Mouse (Mus musculus): ENCODE measurements around the gene Kdm2a. TPM values are rescaled to one million over a fixed set of nuclear protein-coding genes. Genes with fewer than 3 reads are reported as not detected.

Gene Kdm2a
- polyA plus RNA-seq, 1 experiment from 2014 or later, result 35.5 TPM

- no peak overlapping the region for H3K4me2 ChIP-seq
These were observed 99.6 kb downstream of the Kdm2a start for GRCm38 (mm10) chr19:4298322-4299121.

GRCm38 (mm10) chr19:4297851-4298250 is 100.2 kb downstream of the Kdm2a start:
- 89% methylated on average over 5 of the region's 5 CpGs for WGBS
- H3K4me1 ChIP-seq, result peaks cover 54% of the 10 kb centered on the region
- no peak for ATAC-seq (ENCODE audit: extremely low read depth, insufficient number of reproducible peaks, low FRiP score, low TSS enrichment)

More at GRCm38 (mm10) chr19:4298322-4299121, 99.6 kb downstream of the Kdm2a start:
- WGBS, result 84% methylated on average over 17 of the region's 17 CpGs
- Histone ChIP-seq H3K36me3 (peaks cover 18% of the 10 kb centered on the region), H3K9me3 (no peaks in the 10 kb centered on the region), H3K4me3 (no peak overlapping the region), H3K27ac (replicated peaks) (no peak overlapping the region), H3K27me3 (replicated peaks) (no peaks in the 10 kb centered on the region), H3K9ac (no peak overlapping the region), H3K4me1 (peaks cover 60% of the 10 kb centered on the region)
- no peak for ATAC-seq (ENCODE audit: extremely low read depth, insufficient number of reproducible peaks, low FRiP score, low TSS enrichment)

GRCm38 (mm10) chr19:4296611-4297010 is 101.5 kb downstream of the Kdm2a start:
- no peak overlapping the region for H3K9ac ChIP-seq
- no peak overlapping the region for H3K4me2 ChIP-seq
- WGBS, result 84% methylated on average over 2 of the region's 2 CpGs
- no peaks in the 10 kb centered on the region for H3K27me3 ChIP-seq (replicated peaks)
- ATAC-seq (ENCODE audit: extremely low read depth, insufficient number of reproducible peaks, low FRiP score, low TSS enrichment), result no peak
- H3K4me3 ChIP-seq, result no peak overlapping the region
- peaks cover 41% of the 10 kb centered on the region for H3K4me1 ChIP-seq
- no peak overlapping the region for H3K27ac ChIP-seq (replicated peaks)
- H3K9me3 ChIP-seq, result no peaks in the 10 kb centered on the region
- peaks cover 35% of the 10 kb centered on the region for H3K36me3 ChIP-seq

More at GRCm38 (mm10) chr19:4297851-4298250, 100.2 kb downstream of the Kdm2a start:
- Histone ChIP-seq H3K27ac (replicated peaks) (no peak overlapping the region), H3K36me3 (peaks cover 22% of the 10 kb centered on the region), H3K9me3 (no peaks in the 10 kb centered on the region), H3K4me3 (no peak overlapping the region), H3K4me2 (no peak overlapping the region), H3K27me3 (replicated peaks) (no peaks in the 10 kb centered on the region), H3K9ac (no peak overlapping the region)

- Histone ChIP-seq H3K9me3 (no peaks in the 10 kb centered on the region), H3K4me1 (peaks cover 29% of the 10 kb centered on the region), H3K36me3 (peaks cover 47% of the 10 kb centered on the region), H3K27ac (replicated peaks) (no peak overlapping the region), H3K4me3 (no peak overlapping the region), H3K9ac (no peak overlapping the region), H3K4me2 (no peak overlapping the region), H3K27me3 (replicated peaks) (no peaks in the 10 kb centered on the region)
- ATAC-seq (ENCODE audit: extremely low read depth, insufficient number of reproducible peaks, low FRiP score, low TSS enrichment), result no peak
- WGBS, result 79% methylated on average over 4 of the region's 4 CpGs
These were observed 102.7 kb downstream of the Kdm2a start for GRCm38 (mm10) chr19:4295391-4295790.

GRCm38 (mm10) chr19:4294381-4295097 is 103.5 kb downstream of the Kdm2a start:
- Histone ChIP-seq H3K36me3 (peaks cover 55% of the 10 kb centered on the region), H3K27me3 (replicated peaks) (no peaks in the 10 kb centered on the region), H3K4me2 (peak overlapping the region; percentile 7; the same call in 1 of the 2 replicates), H3K9ac (no peak overlapping the region), H3K27ac (replicated peaks) (peak overlapping the region; percentile 58), H3K4me1 (peaks cover 21% of the 10 kb centered on the region; the same call in 1 of the 2 replicates), H3K4me3 (no peak overlapping the region), H3K9me3 (no peaks in the 10 kb centered on the region)
- no peak for ATAC-seq (ENCODE audit: extremely low read depth, insufficient number of reproducible peaks, low FRiP score, low TSS enrichment)
- WGBS, result 58% methylated on average over 14 of the region's 14 CpGs

GRCm38 (mm10) chr19:4291161-4291560 is 106.9 kb downstream of the Kdm2a start:
- WGBS, result 89% methylated on average over 11 of the region's 11 CpGs
- no peaks in the 10 kb centered on the region for H3K27me3 ChIP-seq (replicated peaks)

GRCm38 (mm10) chr19:4290749-4291148 is 107.3 kb downstream of the Kdm2a start:
- H3K4me1 ChIP-seq, result peaks cover 4% of the 10 kb centered on the region; the same call in 1 of the 2 replicates
- ATAC-seq (ENCODE audit: extremely low read depth, insufficient number of reproducible peaks, low FRiP score, low TSS enrichment), result no peak
- WGBS, result 69% methylated on average over 15 of the region's 15 CpGs

More at GRCm38 (mm10) chr19:4291161-4291560, 106.9 kb downstream of the Kdm2a start:
- Histone ChIP-seq H3K9ac (no peak overlapping the region), H3K9me3 (no peaks in the 10 kb centered on the region), H3K27ac (replicated peaks) (no peak overlapping the region), H3K36me3 (peaks cover 75% of the 10 kb centered on the region), H3K4me2 (no peak overlapping the region), H3K4me1 (peaks cover 4% of the 10 kb centered on the region; the same call in 1 of the 2 replicates), H3K4me3 (no peak overlapping the region)
- no peak for ATAC-seq (ENCODE audit: extremely low read depth, insufficient number of reproducible peaks, low FRiP score, low TSS enrichment)

GRCm38 (mm10) chr19:4283653-4284052 is 114.4 kb downstream of the Kdm2a start:
- peaks cover 13% of the 10 kb centered on the region; the same call in 1 of the 2 replicates for H3K4me1 ChIP-seq
- H3K9me3 ChIP-seq, result no peaks in the 10 kb centered on the region
- 49% methylated on average over 7 of the region's 7 CpGs for WGBS
- H3K27me3 ChIP-seq (replicated peaks), result peaks cover 16% of the 10 kb centered on the region
- H3K4me2 ChIP-seq, result peak overlapping the region; percentile 71
- H3K36me3 ChIP-seq, result peaks cover 38% of the 10 kb centered on the region
- H3K9ac ChIP-seq, result peak overlapping the region; percentile 74
- H3K4me3 ChIP-seq, result peak overlapping the region; percentile 54
- no peak overlapping the region for H3K27ac ChIP-seq (replicated peaks)
- ATAC-seq (ENCODE audit: extremely low read depth, insufficient number of reproducible peaks, low FRiP score, low TSS enrichment), result no peak

More at GRCm38 (mm10) chr19:4290749-4291148, 107.3 kb downstream of the Kdm2a start:
- Histone ChIP-seq H3K4me2 (no peak overlapping the region), H3K27ac (replicated peaks) (no peak overlapping the region), H3K4me3 (no peak overlapping the region), H3K9ac (no peak overlapping the region), H3K36me3 (peaks cover 78% of the 10 kb centered on the region), H3K27me3 (replicated peaks) (no peaks in the 10 kb centered on the region), H3K9me3 (no peaks in the 10 kb centered on the region)

GRCm38 (mm10) chr19:4282898-4283553 is 115.1 kb downstream of the Kdm2a start, which contains the start of gene Ankrd13d:
Ankrd13d (minus strand) TSS chr19:4283137.
- peak within 1 kb of the TSS; percentile 54 for H3K4me3 ChIP-seq
- peaks cover 32% of the 10 kb centered on the region for H3K36me3 ChIP-seq
- peaks cover 16% of the 10 kb centered on the region for H3K27me3 ChIP-seq (replicated peaks)
- peaks cover 13% of the 10 kb centered on the region; the same call in 1 of the 2 replicates for H3K4me1 ChIP-seq
- ATAC-seq (ENCODE audit: extremely low read depth, insufficient number of reproducible peaks, low FRiP score, low TSS enrichment), result peak; percentile 86
- H3K9me3 ChIP-seq, result no peaks in the 10 kb centered on the region
- peak within 1 kb of the TSS; percentile 74 for H3K9ac ChIP-seq
- H3K27ac ChIP-seq (replicated peaks), result no peak within 1 kb of the TSS
- under 1% methylated on average over 49 of the region's 50 CpGs for WGBS
- peak within 1 kb of the TSS; percentile 71 for H3K4me2 ChIP-seq

- H3K36me3 ChIP-seq, result peaks cover 6% of the 10 kb centered on the region
- WGBS, result 85% methylated on average over 9 of the region's 9 CpGs
- H3K27ac ChIP-seq (replicated peaks), result no peak overlapping the region
- peaks cover 16% of the 10 kb centered on the region for H3K27me3 ChIP-seq (replicated peaks)
- no peak for ATAC-seq (ENCODE audit: extremely low read depth, insufficient number of reproducible peaks, low FRiP score, low TSS enrichment)
- peaks cover 5% of the 10 kb centered on the region; the same call in 1 of the 2 replicates for H3K9me3 ChIP-seq
- no peak overlapping the region for H3K4me3 ChIP-seq
- H3K4me1 ChIP-seq, result peaks cover 13% of the 10 kb centered on the region; the same call in 1 of the 2 replicates
- H3K9ac ChIP-seq, result no peak overlapping the region
- no peak overlapping the region for H3K4me2 ChIP-seq
These were observed 117.7 kb downstream of the Kdm2a start for GRCm38 (mm10) chr19:4280425-4280824.

GRCm38 (mm10) chr19:4279487-4279886 is 118.6 kb downstream of the Kdm2a start:
- no peak overlapping the region for H3K27ac ChIP-seq (replicated peaks)
- 93% methylated on average over 1 of the region's 1 CpGs for WGBS
- peaks cover 5% of the 10 kb centered on the region; the same call in 1 of the 2 replicates for H3K9me3 ChIP-seq
- H3K4me3 ChIP-seq, result no peak overlapping the region
- H3K4me1 ChIP-seq, result peaks cover 13% of the 10 kb centered on the region; the same call in 1 of the 2 replicates
- H3K4me2 ChIP-seq, result no peak overlapping the region
- H3K27me3 ChIP-seq (replicated peaks), result peaks cover 16% of the 10 kb centered on the region
- no peak for ATAC-seq (ENCODE audit: extremely low read depth, insufficient number of reproducible peaks, low FRiP score, low TSS enrichment)
- H3K36me3 ChIP-seq, result 0 out of 2 replicates have a peak, but pooled peaks cover 3% of the 10 kb centered on the region
- no peak overlapping the region for H3K9ac ChIP-seq
